Mouse (Mus musculus) gastrocnemius, adult 8-10 months (tissue): ENCODE measurements around the gene Cygb. TPM values are rescaled to one million over a fixed set of nuclear protein-coding genes. Genes with fewer than 3 reads are reported as not detected.
"Not testable (repeated sequence)": the region's sequence is repeated elsewhere in the genome, so short reads cannot be mapped to it uniquely, and the experiment has no call there.

Experiments
- DNase-seq, 2 experiments: peaks; one replicate each; pipeline ENCODE4 v3.0.0; 2022; ENCODE audit warnings: low spot score in 2 of 2
- total RNA-seq, 4 experiments: library from RNA; stranded (reverse); gene quantifications; 2 replicates each; pipeline ENCODE4 v1.2.4; 2022

Cygb gene
- 10 to 100 TPM in 2 of 4 experiments, 1 to 10 TPM in 2; 6.4 to 14.4 (median 10.1) TPM for total RNA-seq

DNA sequence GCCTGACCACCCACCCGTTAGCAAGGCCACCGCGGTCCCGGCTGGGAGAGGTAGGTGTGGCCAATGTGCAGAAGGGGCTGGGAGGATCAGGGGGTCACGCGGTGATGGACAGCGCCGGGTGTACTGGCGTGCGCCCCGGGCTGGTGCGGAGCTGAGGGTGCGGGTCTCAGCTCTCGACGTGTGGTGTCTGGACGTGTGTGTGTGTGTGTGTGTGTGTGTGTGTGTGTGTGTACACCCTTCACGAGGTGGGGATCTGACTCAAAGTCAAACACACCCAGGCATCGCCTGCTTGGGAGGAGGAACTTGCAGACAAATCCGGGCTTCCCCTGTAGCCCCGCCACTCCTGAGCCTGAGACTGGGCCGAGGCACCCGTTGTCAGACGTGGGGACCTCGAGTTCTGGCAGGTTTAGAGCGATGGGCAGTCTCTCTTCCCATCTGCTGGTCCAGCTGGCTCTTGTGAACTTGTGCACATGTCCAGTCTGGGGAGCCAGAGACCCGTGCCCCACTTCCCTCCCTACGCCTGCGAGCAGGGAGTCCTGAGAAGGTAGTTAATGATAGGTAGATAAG lies at the start of gene Cygb:
Gene Cygb (minus strand): TSS at position 59 of the 567 bp plus-strand sequence.
- DNase-seq: peak in 1 of 2 experiments; percentile 53

DNA sequence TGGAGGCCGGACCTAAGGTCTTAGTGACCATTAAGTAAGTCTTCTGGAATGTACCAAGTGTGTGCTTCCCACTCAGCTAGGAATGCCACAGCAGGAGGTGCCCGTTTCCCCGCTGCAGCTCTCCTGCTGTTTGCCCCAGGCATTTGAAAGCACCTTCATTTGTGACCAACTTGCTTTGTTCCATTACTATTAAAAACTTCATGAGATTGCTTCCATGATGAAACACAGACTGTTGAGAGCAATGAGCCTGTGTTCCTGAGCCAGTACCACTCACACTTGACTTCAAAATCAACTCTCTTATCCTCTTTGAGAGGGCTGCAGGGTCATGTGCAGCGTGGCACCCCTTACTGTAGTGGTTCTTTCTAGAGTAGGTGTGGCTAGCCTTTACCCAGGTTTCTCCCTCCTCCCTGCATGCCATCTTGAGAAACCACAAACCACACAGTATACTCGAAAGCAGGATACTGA lies 47.3 kb upstream of the Cygb start:
- no peak for DNase-seq

DNA sequence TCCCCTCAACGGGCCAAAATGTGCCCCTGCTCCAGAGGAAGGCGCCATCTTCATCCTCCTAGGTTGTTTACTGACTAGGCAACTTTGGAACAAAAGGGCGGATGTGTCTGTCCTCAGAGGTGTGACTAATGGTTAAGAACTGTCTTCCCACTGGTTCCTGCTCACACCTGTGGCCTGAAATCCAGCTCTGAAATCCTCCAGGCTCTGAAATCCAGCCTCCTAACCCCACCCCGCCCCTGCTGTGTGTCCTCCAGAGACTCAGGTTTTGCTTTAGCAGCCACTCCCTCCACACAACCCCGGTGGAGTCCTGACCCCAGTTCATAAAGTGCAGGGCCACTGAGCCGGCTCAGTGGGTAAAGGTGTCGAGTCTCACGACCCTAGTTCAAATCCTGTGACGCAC lies 43.4 kb upstream of the Cygb start:
- DNase-seq: no peak

DNA sequence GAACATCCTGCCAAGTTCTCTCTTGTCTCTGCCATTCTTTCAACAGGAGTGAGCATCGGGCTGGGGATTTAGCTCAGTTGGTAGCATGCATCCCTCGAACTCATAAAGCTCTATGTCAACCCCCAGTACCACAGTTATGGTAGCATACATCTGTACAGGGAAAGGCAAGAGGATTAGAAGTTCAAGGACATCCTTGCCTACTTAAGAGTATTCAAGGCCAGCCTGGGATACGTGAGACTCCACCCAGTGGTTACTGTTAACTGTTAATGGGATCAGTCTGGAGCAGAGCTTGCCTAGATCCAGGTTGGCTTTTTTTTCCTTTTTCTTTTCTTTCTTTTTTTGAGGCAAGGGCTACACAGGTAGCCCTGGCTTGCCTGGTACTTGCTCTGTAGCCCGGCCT lies 42.3 kb upstream of the Cygb start:
- DNase-seq: no peak

DNA sequence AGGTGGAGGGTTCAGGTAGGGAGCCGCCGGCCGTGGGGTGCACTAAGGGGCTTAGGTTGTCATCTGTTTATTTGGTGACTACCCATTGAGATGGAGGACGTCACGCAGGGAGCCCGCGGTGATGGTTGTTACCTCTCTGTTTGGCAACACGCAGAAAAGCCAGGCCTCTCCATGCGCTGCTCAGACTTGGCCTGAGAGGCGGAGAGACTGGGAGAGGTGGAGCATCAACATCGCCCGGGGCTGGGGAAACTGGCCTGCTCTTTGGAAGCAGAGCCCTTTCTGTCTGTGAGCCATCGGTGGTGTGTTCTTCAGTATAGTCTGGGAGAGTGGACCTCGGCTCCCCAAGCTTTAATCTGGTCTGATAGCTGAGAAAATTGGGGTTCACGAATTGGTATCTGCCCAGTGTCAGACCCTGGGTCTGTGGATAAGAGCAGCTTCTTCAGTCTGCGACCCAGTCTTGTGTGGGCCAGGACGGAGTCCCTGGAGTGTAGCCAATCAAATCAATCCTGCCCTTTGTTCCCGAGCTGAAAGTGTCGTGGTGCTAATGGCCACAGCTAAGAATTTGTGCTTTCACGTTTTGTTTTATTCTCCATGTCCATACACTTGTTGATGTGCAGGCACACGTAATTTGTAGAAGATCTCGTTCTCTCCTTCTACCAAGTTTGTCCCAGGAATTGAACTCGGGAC lies 41.2 kb upstream of the Cygb start:
- no peak for DNase-seq

DNA sequence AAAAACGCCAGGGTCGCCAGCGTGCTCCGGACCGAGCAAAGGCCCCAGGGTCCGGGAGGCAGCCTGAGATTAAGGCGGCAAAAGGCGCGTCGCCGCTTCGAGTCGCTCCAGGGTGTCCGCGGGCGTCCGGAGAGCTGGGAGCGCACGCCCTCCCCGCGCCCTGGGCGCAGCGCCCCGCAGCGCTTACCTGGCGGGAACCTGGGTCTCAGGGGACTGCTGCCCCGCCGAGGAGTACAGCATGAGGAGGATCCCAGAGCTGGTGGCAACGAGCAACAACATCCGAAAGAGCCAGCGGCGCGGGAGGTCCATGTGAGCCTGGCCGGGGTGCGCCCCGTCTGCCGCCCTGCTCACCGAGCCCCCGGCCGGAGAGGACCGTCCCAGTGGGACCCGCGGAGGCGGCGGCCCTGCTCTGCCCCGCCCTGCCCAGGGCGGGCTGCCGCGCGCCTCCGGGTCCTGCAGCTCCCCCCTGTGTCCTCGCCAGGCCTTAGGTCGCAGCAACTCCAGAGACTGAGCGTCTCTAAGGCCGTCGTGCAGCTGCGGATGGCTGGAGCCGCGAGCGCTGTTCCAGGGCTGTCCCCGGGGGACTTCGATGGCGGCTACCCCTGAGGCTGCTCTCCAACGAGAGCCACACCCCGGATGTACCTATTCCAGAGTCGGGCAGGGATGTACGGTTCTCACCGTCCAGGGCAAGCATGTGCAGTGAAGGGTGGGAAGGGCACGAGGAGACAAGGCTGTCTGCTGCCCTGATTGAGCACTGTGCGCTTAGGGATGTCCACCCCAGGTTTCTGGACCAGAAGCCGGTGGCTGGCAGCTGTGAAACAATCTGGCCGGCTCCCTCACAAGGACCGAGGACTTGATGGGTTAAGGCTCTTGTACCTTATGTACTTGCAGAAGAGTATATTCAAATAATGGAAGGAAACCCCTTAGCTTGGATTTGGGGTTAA lies 40.4 kb upstream of the Cygb start:
- DNase-seq: peak; percentile 8 to 39

DNA sequence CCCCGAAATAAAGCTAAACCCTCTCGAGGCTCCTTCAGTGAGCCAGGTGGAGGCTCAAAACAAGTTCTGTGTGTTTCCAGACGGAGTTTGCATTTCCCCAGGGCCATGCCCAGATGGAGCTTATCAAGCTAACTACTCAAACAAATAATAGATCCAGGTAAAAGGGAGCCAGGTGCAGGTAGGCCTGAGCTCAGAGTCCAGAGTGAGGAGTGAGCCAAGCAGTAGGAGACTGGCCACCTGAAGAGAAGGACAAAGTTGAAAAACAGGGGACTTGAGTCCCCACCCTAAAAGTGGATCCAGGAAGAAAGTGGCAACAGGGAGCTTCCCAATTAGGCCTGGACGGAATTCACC lies 39.8 kb upstream of the Cygb start:
- no peak for DNase-seq

DNA sequence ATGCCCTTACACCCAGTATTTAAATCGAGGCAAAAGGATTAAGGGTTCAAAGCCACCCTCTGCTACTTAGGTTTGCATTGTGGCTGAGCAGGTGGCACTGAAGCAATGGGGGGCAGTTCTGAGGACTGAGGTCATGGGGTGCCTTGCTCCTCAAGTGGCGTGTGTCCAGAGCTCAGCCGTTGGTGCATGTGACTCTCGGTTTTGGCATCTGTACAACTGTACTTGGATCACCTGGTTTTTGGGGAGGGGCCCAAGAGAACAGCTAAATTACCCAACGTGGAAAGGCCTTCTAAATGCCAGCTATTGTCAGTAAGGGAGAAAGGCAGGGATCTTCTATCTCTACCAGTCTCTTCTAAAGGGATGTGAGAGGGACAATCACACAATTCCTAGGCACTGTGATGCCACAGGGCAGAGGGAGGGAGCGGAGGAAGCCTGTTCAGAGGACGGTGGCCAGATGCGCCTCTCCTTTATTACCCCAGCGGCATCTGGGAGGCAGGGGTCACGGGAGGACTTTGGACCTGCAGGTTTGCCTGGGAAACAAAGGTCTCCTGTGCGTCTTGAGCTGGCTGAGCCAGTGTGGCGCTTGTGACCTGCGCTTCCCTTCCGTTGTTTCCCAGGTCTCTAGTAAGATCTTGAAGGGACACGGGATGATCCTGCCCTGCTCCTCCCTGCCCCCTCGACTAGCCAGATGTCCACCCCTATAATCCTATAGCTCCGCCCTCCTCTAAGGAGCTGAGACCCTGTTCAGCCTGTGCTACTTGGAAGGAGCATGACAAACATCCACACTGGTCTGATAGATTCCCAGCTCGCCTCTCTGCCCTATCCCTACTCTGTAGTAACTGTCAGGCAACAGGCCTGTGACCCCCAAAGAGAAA lies 36.8 kb upstream of the Cygb start:
- no peak for DNase-seq

DNA sequence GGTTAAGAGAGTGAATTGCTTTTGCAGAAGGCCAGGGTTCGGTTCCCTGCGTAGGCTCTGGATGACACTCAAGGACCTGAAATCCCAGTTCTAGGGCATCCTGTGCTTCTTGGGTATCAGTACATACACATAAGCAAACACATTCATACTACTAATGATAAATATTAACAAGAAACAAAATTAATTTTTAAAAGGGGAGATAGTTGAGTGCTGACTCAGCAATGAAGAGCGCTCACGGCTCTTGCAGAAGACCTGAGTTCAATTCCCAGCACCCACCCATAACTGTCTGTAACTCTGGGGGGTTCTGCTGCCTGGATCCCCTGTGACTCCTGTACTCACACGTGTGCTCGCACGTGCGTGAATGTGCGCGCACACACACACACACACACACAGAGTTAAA lies 35.5 kb upstream of the Cygb start:
- no peak for DNase-seq

DNA sequence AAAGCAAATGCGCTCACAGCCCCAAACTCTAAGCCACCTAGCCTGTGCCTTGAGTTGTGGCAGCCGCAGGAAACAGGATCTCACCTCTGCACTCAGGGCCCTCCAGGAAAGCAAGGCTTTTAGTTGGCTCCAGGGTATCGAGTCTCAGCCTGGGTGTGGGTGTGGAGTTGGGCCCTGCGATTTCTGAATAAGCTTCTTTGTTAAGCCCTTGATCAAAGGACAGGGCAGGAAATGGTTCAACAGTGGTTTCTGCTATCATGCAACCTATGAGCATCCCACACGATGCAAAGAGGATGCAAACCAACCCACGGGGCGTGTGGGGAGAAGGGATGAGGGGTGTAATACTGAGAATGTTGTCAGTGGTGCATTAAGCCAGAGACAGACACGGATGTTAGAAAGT lies 33.8 kb upstream of the Cygb start:
- DNase-seq: no peak

DNA sequence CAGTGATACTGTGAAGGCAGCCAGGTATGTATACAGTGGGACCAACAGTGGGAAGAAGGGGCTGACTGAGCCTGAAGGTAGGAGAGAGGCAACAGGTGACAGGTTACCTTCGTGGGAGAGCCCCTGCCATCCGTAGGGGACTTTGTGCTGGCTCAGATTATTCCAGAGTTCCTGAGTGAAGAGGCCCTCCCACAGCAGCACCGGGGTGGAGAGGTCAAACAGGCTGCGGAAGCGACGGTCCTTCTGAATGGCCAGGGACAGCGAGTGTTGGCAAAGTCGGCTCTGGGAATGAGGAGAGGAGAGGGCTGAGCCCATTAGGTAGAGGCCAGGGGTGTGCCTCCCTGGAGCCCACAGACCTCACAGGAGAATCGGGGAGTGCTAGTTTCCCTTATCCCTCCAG lies 31.6 kb upstream of the Cygb start:
- DNase-seq: no peak

DNA sequence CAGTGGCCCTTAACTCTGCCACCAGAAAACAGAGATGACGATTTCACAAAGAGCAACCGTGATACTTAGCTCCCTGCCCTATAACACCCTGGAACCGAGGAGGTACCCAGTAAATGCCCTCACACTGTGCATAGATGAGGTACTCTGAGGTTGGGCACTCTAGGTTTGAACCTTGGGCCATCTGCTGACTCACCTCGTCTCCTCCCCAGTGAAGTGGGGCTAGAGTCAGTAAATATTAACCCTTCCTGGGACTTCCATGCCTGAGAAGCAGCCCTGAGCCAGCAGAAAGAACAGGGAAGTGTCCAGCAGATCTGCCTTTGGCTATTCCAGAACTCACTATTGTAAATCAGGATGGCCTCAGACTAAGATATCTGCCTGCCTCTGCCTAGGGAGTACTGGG lies 29.7 kb upstream of the Cygb start:
- DNase-seq: no peak

DNA sequence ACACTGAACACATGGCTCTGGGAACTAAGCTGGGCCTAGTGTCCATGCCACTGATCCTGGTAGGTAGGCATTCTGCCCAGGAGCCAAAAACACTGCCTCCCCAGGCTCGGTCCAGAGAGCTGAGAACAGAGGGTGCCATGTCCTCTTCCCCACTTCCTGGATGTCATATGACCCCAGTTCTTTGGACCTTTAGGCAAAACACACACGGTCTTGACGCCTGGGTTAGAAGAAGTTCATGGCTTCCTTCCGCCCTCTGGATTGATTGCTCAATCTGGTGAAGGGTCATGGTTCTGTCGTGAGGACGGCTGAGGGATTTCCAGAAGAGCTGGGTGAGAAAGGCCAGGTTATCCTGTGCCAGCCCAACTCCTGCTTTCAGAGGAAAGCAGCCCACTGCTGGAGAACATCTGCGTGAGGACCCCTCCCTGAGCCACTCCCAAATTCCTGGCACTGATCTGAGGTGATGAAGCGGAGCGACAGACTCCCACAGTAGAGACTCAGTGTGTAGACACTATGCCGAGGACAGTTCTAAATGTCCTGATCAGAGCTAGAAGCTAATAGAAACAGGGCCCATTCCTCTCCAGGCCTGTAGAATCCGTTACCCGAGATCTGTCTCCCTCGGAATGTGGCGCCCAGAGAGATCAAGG lies 28.5 kb upstream of the Cygb start:
- DNase-seq: no peak

DNA sequence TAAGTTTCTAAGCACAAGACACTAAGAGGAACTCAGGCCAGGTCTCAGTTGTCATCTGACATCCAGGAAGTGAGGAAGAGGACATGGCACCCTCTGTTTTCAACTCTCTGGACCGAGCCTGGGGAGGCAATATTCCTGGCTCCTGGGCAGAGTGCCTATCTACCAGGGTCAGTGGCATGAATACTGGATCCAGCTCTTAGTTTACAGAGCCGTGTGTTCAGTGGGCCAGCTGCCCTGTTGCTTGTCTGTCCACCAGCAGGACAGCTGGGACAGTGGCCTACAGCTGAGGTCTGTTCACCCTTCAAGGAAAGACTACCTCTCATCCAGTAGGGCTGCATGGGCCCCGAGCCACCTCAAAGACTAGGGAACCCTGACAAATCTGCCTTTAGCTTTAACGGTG lies 27.0 kb upstream of the Cygb start:
- no peak for DNase-seq

DNA sequence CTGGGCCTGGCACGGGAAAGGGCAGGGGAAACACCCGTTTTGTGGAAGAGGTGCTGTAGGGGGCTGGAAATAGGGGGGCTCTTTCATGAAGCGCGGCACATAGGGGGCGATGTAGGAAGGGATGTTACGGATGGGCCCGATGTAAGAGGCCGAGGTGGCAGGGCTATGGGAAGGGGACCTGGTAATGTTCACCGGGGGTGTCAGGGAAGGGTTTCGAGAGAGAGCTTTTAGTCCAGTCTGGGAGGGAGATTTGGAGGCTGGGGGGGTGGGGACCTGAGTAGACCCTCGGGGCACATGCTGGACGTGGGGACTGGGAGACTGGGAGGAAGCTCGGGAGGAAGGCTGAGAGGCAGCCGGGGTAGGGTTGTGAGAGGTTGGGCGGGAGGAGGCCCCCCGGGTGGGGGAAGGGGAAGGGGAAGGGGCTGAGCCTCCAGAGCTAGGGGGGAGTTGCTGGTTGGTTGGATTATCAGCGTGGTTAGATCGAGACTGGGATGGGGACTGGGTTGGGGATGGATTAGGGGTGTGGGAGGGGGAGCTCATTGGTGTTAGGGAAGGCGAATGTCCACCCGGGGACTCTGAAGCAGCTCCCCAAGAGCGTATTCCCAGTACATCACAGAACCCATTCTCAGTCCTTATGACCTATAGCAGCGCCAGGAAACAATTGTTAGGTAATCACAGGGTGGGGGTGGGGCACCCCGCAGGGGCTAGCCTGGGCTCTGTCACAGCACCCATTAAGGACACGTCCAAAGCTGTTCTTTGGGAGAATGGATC lies 26.4 kb upstream of the Cygb start:
- no peak for DNase-seq

DNA sequence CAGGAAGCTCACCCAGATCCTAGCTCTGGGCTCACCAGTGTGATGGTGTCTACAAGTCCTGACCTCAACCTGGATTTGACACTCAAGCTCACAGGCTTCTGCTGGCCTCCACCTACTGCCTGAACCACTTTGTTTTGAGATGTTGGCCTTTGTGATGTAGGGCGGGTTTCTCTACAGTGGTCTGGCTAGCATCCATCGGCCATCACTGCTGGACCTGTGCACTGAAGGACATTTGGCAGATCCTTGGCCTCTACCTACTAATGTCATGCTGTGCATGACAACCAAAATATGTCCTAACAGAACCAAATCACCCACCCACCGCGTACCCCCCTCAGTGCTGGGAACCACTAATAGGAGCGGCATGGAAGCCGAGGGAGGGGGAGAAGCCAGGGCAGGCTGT lies 25.0 kb upstream of the Cygb start:
- DNase-seq: no peak

DNA sequence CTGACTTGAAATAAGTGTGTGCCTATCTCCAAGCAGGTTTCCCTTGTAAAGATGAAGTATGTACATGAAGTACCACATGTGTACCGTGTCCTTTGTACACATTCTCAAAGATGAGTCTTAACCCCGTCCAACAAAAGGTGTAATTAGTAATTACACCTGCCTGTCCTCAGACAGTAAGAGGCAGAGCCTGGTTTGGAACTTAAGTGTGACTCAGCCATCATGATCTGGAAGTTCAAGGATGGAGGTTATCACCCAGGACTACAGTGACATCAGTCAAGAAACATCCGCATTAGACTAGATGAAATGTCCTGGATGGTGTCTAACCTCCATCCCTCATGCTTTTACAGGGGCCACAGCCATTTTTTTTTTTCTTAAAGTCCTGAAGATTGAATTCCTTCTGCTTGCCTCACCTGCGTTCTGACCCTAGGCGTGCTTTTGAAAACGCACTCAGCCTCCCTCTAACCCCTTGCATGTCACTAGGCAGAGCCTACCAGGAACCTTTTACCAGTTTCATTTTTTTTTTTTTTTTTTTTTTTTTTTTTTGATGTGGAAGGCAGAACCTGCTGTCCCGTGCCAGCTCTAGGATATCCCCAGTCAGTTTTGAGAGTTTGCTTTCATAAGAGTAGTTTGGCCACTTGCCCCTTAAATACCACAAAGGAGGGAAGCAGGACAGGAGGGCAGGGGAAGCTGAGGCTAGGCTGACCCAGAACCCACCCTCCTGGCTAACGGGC lies 23.8 kb upstream of the Cygb start:
- DNase-seq: no peak

DNA sequence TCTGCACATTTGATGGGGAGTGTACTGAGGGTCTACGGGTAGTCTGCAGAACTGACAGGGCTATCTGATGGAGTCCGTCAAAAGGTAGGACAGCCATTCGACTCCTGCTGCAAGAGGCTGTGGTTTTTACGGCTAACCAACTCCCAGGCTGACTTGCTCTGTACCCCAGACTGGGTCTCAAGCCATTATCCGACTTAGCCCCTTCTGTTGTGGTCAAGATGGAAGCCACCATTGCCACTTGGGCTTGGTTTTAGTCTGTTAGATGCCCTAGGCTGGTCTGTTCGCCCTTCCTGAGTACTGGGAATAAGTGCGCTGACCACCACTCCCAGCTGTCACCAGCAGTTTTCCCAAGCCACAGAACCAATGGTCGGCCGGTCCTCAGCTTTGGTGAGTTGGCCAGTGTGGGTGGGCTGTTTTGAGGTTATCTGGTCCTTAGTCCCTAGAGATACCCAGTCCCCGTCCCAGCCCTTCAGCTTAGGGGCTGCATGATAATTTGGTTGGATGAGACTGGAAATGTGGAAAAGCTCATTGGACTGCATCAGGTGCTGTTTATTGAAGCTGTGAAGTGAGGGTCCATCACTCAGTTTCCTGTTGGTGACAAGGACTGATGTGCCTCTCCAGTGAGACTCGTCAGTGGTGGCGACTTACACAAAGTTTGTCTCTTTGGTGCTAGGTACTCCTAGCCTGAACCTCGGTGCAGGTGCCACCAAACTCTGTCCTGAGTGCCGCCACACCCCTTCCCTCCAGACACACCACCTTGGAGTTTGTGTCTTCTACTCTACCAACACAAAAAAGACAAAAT lies 22.3 kb upstream of the Cygb start:
- no peak for DNase-seq

DNA sequence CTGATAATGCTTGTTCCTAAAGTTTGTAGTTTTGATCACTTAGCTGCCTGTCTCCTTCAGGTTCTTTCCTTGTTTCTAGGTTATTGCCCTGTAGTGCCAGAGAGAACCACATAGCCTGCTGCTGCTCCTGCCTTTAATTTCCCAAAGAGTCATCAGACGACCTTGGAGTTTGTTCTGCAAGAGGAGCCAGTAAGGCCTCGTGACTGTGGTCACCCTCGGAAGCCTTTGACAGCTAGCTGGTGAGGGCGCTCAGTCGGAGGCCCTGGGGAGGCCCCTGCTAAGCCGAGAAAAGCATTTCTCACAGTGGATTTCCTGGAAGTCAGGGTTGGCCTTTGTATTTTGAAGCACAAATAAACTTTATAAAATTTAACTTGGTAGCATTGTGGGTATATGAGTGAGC lies 21.3 kb upstream of the Cygb start:
- DNase-seq: not testable (repeated sequence)
